ENCODE assay signal across 13 mouse cellular contexts in the genomic region with DNA sequence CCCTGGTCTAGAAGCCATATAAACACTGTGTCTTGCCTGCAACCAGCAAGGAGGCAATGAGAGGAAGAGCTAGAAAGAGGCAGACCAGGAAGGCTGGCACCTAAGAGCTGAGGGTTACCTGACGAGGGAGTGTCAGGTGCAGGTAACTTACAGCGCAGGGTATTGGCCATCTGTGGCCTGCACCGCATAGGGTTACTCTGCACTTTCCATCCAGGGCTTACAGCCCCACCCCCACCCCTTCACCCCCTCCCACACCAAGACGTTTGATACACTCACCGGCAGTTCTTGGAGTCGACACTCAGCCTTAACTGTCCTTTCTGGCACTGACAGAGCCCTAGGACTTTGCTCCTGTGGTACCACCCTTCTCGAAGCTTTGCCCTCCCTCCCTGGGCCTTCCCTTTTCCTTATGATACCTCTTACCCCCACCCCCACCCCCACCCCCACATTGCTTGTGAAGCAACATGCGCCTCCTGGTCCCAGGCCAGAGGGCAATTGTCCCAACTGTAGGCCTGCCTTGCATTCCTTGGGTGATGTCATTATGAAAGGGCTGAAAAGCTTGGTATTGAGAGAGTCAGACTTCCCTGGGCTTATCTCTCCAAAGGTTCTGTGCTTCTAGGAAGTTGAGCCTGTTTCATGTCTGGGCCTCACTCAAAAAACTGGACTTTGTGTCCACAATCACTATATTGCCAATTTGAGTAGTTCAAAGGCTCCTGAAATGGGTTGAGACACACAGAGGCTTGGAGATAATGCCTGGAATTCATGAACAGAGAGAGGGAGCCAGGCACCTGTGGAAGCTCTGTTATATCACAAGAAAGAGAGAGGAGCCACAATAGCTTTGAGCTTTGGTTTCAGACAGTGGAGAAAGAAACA. TPM values are rescaled to one million over a fixed set of nuclear protein-coding genes. Genes with fewer than 3 reads are reported as not detected.
A peak's percentile ranks its signal among the peaks of the same experiment; 100 is the strongest.
DNase-seq lines count a peak whose midpoint lies in the region; ATAC-seq and TF ChIP-seq lines count a peak whose summit lies in the region.
"Had no signal": no experiment of that assay in that cellular context is flagged by ENCODE, and none has a peak within 500 bp of the region (broad histone marks: within the 10 kb centered on the region; RNA-seq: fewer than 3 reads in every experiment).

No protein-coding gene starts in this region.

- H3K9ac ChIP-seq in heart, adult 2 months (ENCODE audit: low read depth, low read length) = no peak overlapping the region
- H3K9ac ChIP-seq in heart, embryonic 12.5 days = peak overlapping the region; percentile 7; the same call in 1 of the 2 replicates
- no peak overlapping the region for H3K9ac ChIP-seq in lung, embryonic 16.5 days (ENCODE audit: low read length)
- H3K9ac ChIP-seq: forebrain, postnatal 0 days; limb, embryonic 13.5 days had no signal

- H3K27ac ChIP-seq in heart, adult 2 months = peak overlapping the region; percentile 87
- H3K27ac ChIP-seq in heart, embryonic 12.5 days (ENCODE audit: poor library complexity, severe bottlenecking) = peak overlapping the region; percentile 86
- H3K27ac ChIP-seq in lung, embryonic 16.5 days (ENCODE audit: low read length) = no peak overlapping the region
- no peak overlapping the region for H3K27ac ChIP-seq in midbrain, embryonic 10.5 days (replicated peaks)
- H3K27ac ChIP-seq: limb, embryonic 13.5 days had no signal

- no peaks in the 10 kb centered on the region for H3K27me3 ChIP-seq in heart, adult 2 months (ENCODE audit: control insufficient read depth, insufficient read depth, low read length)
- H3K27me3 ChIP-seq in heart, embryonic 12.5 days (replicated peaks) = no peaks in the 10 kb centered on the region
- H3K27me3 ChIP-seq in lung, embryonic 16.5 days (ENCODE audit: control insufficient read depth, insufficient read depth, low read depth, low read length) = no peaks in the 10 kb centered on the region
- H3K27me3 ChIP-seq in midbrain, embryonic 10.5 days (ENCODE audit: low read depth, poor library complexity, severe bottlenecking) = no peaks in the 10 kb centered on the region

- no peak for TF ChIP-seq POLR2A in heart, adult 2 months (IDR thresholded peaks at IDR 0.05; ENCODE audit: insufficient read depth, low read depth, low read length)

- H3K9me3 ChIP-seq in heart, embryonic 12.5 days (replicated peaks) = no peaks in the 10 kb centered on the region
- no peaks in the 10 kb centered on the region for H3K9me3 ChIP-seq in lung, embryonic 16.5 days (ENCODE audit: control insufficient read depth, low read length)
- no peaks in the 10 kb centered on the region for H3K9me3 ChIP-seq in midbrain, embryonic 10.5 days (replicated peaks)
- H3K9me3 ChIP-seq: limb, embryonic 13.5 days had no signal

- peak in 1 of 2 experiments; percentile 53 for DNase-seq in heart, adult 2 months
- no peak for DNase-seq in heart, postnatal 36 days
- peak; percentile 51 for DNase-seq in Muller cell, postnatal 12 days (ENCODE audit: inconsistent ontology term)
- no peak for DNase-seq in thymus, postnatal 36 days
- DNase-seq in cerebellum, postnatal 10 days = no peak
- DNase-seq in midbrain, embryonic 10.5 days (ENCODE audit: low spot score) = no peak
- DNase-seq: embryo, embryonic 11 days; forebrain, postnatal 0 days; right cerebral cortex, adult 18-20 months had no signal

- peaks cover 4% of the 10 kb centered on the region for H3K4me1 ChIP-seq in heart, adult 2 months (ENCODE audit: control insufficient read depth, insufficient read depth, low read length)
- H3K4me1 ChIP-seq in heart, embryonic 12.5 days (replicated peaks) = peaks cover 58% of the 10 kb centered on the region
- 0 out of 2 replicates have a peak, but pooled peaks cover 2% of the 10 kb centered on the region for H3K4me1 ChIP-seq in lung, embryonic 16.5 days (replicated peaks; ENCODE audit: control insufficient read depth, insufficient read depth, low read length)
- peaks cover 16% of the 10 kb centered on the region for H3K4me1 ChIP-seq in midbrain, embryonic 10.5 days

- H3K4me2 ChIP-seq in heart, embryonic 12.5 days = 0 out of 2 replicates have a peak overlapping the region, but pooled peaks have one; percentile 1
- H3K4me2 ChIP-seq in lung, embryonic 16.5 days (ENCODE audit: low read depth, low read length) = no peak overlapping the region
- H3K4me2 ChIP-seq: limb, embryonic 13.5 days had no signal

- no peak for TF ChIP-seq EP300 in heart, adult 2 months (IDR thresholded peaks at IDR 0.05; ENCODE audit: insufficient read depth, low read depth, low read length)

- H3K79me2 ChIP-seq in heart, adult 2 months (replicated peaks; ENCODE audit: control insufficient read depth, insufficient read depth, low read length) = peaks cover 1% of the 10 kb centered on the region; the same call in 1 of the 2 replicates

- intact Hi-C loops in heart, adult 2 months (cut with DNase I) = no loop called here
- intact Hi-C loops in heart, postnatal 36 days (cut with DNase I) = no loop called here

- WGBS in heart, adult 2 months = 52% methylated on average over 8 of the region's 8 CpGs
- 43% methylated on average over 8 of the region's 8 CpGs for WGBS in heart, embryonic 12.5 days
- WGBS in lung, embryonic 16.5 days = 59% methylated on average over 8 of the region's 8 CpGs
- 73% methylated on average over 8 of the region's 8 CpGs for WGBS in midbrain, embryonic 10.5 days

- peak; percentile 70 for ATAC-seq in heart, embryonic 12.5 days (ENCODE audit: insufficient number of reproducible peaks, low FRiP score)
- ATAC-seq in lung, embryonic 16.5 days (ENCODE audit: low read depth) = peak; percentile 38; the same call in 1 of the 2 replicates
- ATAC-seq: forebrain, postnatal 0 days had no signal

- no peak overlapping the region for H3K4me3 ChIP-seq in heart, adult 2 months
- no peak overlapping the region for H3K4me3 ChIP-seq in heart, embryonic 12.5 days
- no peak overlapping the region for H3K4me3 ChIP-seq in lung, embryonic 16.5 days (ENCODE audit: low read length)
- no peak overlapping the region for H3K4me3 ChIP-seq in midbrain, embryonic 10.5 days
- H3K4me3 ChIP-seq: limb, embryonic 13.5 days had no signal

- no peak for TF ChIP-seq CTCF in heart, adult 2 months (IDR thresholded peaks at IDR 0.05)

- peaks cover 6% of the 10 kb centered on the region for H3K36me3 ChIP-seq in heart, adult 2 months (ENCODE audit: control insufficient read depth, insufficient read depth, low read length)
- no peaks in the 10 kb centered on the region for H3K36me3 ChIP-seq in heart, embryonic 12.5 days
- H3K36me3 ChIP-seq in lung, embryonic 16.5 days (ENCODE audit: control insufficient read depth, insufficient read depth, low read length) = no peaks in the 10 kb centered on the region
- H3K36me3 ChIP-seq in midbrain, embryonic 10.5 days = no peaks in the 10 kb centered on the region
- H3K36me3 ChIP-seq: limb, embryonic 13.5 days had no signal

RNA-seq across cellular contexts. Expression of a gene that starts 43.7 kb away (rescaled TPM):
- 10 to 100 TPM; 26.3 to 47.2 TPM for total RNA-seq in heart, adult 2 months (2021)
- 12.2 and 14.0 TPM in 2 replicates for polyA plus RNA-seq in heart, adult 2 months (2012; rRNA removed)
- total RNA-seq in heart, postnatal 36 days (2021) = 10 to 100 TPM; 37.7 to 40.2 TPM
- polyA plus RNA-seq in heart, embryonic 12.5 days (2016; fragmentation: Nextera tagmentation; extraction: Ambion mirVana) = 4.8 and 4.9 TPM in 2 replicates
- 1.2 TPM in 2 replicates for polyA plus RNA-seq in lung, embryonic 16.5 days (2015; fragmentation: Nextera tagmentation; extraction: Ambion mirVana)
- polyA plus RNA-seq in midbrain, embryonic 10.5 days (2016; fragmentation: Nextera tagmentation; extraction: Ambion mirVana) = 0.30 and 0.50 TPM in 2 replicates
- total RNA-seq: megakaryocyte progenitor cell, adult 5-6 weeks had no signal

Comparison
In these comparisons a context has a peak if more than half of its experiments do, and no peak if none do; other contexts are left out.
1. H3K27ac ChIP-seq: peak in heart, adult 2 months (single experiment) and heart, embryonic 12.5 days (single experiment); none in lung, embryonic 16.5 days (single experiment) and midbrain, embryonic 10.5 days (single experiment).